Mouse (Mus musculus): ENCODE data around the gene Casq2.

Gene Casq2

GRCm38 (mm10) chr3:102081862-102082261 lies 4.4 kb upstream of the Casq2 start:
- peak; percentile 29 for DNase-seq (ENCODE audit: low read depth, low spot score)

GRCm38 (mm10) chr3:102083589-102084230 lies 2.5 kb upstream of the Casq2 start:
- DNase-seq (ENCODE audit: low read depth, low spot score) = no peak

- no peak for DNase-seq (ENCODE audit: low read depth, low spot score)
Measured at GRCm38 (mm10) chr3:102084833-102085491, 1.3 kb upstream of the Casq2 start.

- no peak for DNase-seq (ENCODE audit: low read depth, low spot score)
Measured at GRCm38 (mm10) chr3:102085719-102086118, 496 bp upstream of the Casq2 start.

GRCm38 (mm10) chr3:102094841-102095240 lies 8.6 kb downstream of the Casq2 start:
- no peak for DNase-seq (ENCODE audit: low read depth, low spot score)

- DNase-seq (ENCODE audit: low read depth, low spot score) = no peak
Measured at GRCm38 (mm10) chr3:102095412-102095811, 9.2 kb downstream of the Casq2 start.

- DNase-seq (ENCODE audit: low read depth, low spot score) = no peak
Measured at GRCm38 (mm10) chr3:102096366-102096765, 10.2 kb downstream of the Casq2 start.

- no peak for DNase-seq (ENCODE audit: low read depth, low spot score)
Measured at GRCm38 (mm10) chr3:102096976-102097375, 10.8 kb downstream of the Casq2 start.

GRCm38 (mm10) chr3:102099242-102099641 lies 13.0 kb downstream of the Casq2 start:
- DNase-seq (ENCODE audit: low read depth, low spot score) = no peak

- no peak for DNase-seq (ENCODE audit: low read depth, low spot score)
Measured at GRCm38 (mm10) chr3:102099793-102100192, 13.6 kb downstream of the Casq2 start.

- DNase-seq (ENCODE audit: low read depth, low spot score) = no peak
Measured at GRCm38 (mm10) chr3:102101445-102101844, 15.2 kb downstream of the Casq2 start.

GRCm38 (mm10) chr3:102103811-102104565 lies 17.8 kb downstream of the Casq2 start:
- DNase-seq (ENCODE audit: low read depth, low spot score) = no peak

- DNase-seq (ENCODE audit: low read depth, low spot score) = no peak
Measured at GRCm38 (mm10) chr3:102108201-102108600, 22.0 kb downstream of the Casq2 start.

GRCm38 (mm10) chr3:102111979-102112599 lies 25.9 kb downstream of the Casq2 start:
- DNase-seq (ENCODE audit: low read depth, low spot score) = no peak

GRCm38 (mm10) chr3:102120947-102121346 lies 34.7 kb downstream of the Casq2 start:
- no peak for DNase-seq (ENCODE audit: low read depth, low spot score)

GRCm38 (mm10) chr3:102122046-102122445 lies 35.8 kb downstream of the Casq2 start:
- DNase-seq (ENCODE audit: low read depth, low spot score) = no peak

GRCm38 (mm10) chr3:102123654-102124053 lies 37.4 kb downstream of the Casq2 start:
- no peak for DNase-seq (ENCODE audit: low read depth, low spot score)

- DNase-seq (ENCODE audit: low read depth, low spot score) = no peak
Measured at GRCm38 (mm10) chr3:102125546-102125945, 39.3 kb downstream of the Casq2 start.

- no peak for DNase-seq (ENCODE audit: low read depth, low spot score)
Measured at GRCm38 (mm10) chr3:102127114-102127513, 40.9 kb downstream of the Casq2 start.

GRCm38 (mm10) chr3:102128242-102128641 lies 42.0 kb downstream of the Casq2 start:
- DNase-seq (ENCODE audit: low read depth, low spot score) = no peak

- no peak for DNase-seq (ENCODE audit: low read depth, low spot score)
Measured at GRCm38 (mm10) chr3:102130478-102130877, 44.3 kb downstream of the Casq2 start.

GRCm38 (mm10) chr3:102131627-102132324 lies 45.6 kb downstream of the Casq2 start:
- DNase-seq (ENCODE audit: low read depth, low spot score) = no peak

Data from retina, adult 2 months (tissue).